Mouse (Mus musculus) stomach, embryonic 14.5 days (tissue): ENCODE data around the gene Cdc6. TPM values are rescaled to one million over a fixed set of nuclear protein-coding genes. Genes with fewer than 3 reads are reported as not detected.
"Not testable (repeated sequence)": the region's sequence is repeated elsewhere in the genome, so short reads cannot be mapped to it uniquely, and the experiment has no call there.

Experiments
- ATAC-seq: fragments of 200-750 bp; cut with Nextera tagmentation; 2 replicates; pipeline ENCODE4 v1.8.0; 2017; ENCODE audit warnings: low read depth, moderate TSS enrichment; ENCODE audit not compliant: insufficient number of reproducible peaks, insufficient read depth, low FRiP score
- H3K27ac ChIP-seq: fragments of 300-500 bp; sonication (generic); 2 replicates; pipeline ENCODE4 v1.5.1; 2014; ENCODE audit warnings: mild to moderate bottlenecking, low read length, moderate library complexity, mixed read lengths
- H3K27me3 ChIP-seq: fragments of 300-500 bp; sonication (generic); 2 replicates; pipeline ENCODE4 v1.6.1; 2014; ENCODE audit warnings: low read length, control low read depth, mixed read lengths; ENCODE audit not compliant: control insufficient read depth, insufficient read depth
- H3K36me3 ChIP-seq: fragments of 300-500 bp; sonication (generic); 2 replicates; pipeline ENCODE4 v1.6.1; 2014; ENCODE audit warnings: mild to moderate bottlenecking, control low read depth, low read length, moderate library complexity, mixed read lengths; ENCODE audit not compliant: control insufficient read depth, insufficient read depth
- H3K4me1 ChIP-seq: fragments of 300-500 bp; sonication (generic); 2 replicates; pipeline ENCODE4 v1.6.1; 2014; ENCODE audit warnings: low read length, control low read depth, mixed read lengths; ENCODE audit not compliant: control insufficient read depth, insufficient read depth
- H3K4me2 ChIP-seq: fragments of 300-500 bp; sonication (generic); replicated peaks from 2 replicates; pipeline ENCODE4 v1.6.1; 2014; ENCODE audit warnings: low read depth, low read length, control low read depth
- H3K4me3 ChIP-seq: fragments of 300-500 bp; sonication (generic); 2 replicates; pipeline ENCODE4 v1.5.1; 2014; ENCODE audit warnings: low read depth, low read length, control low read depth
- H3K9ac ChIP-seq: fragments of 300-500 bp; sonication (generic); replicated peaks from 2 replicates; pipeline ENCODE4 v1.6.1; 2014; ENCODE audit warnings: low read depth, mild to moderate bottlenecking, control low read depth, low read length, moderate library complexity, mixed read lengths
- H3K9me3 ChIP-seq: fragments of 300-500 bp; sonication (generic); 2 replicates; pipeline ENCODE4 v1.6.1; 2016; ENCODE audit warnings: low read depth, low read length, control low read depth; ENCODE audit not compliant: control insufficient read depth
- WGBS: fragments of 180-500 bp; shearing (Covaris S2); extraction: QIAGEN DNeasy Blood & Tissue Kit; methylation state at CpG from one replicate; pipeline ENCODE4 v1.1.7; 2014; 5-methylcytosine and 5-hydroxymethylcytosine counted together
- polyA plus RNA-seq: library from polyadenylated mRNA; unstranded; fragments of >200 nt; fragmentation: Nextera tagmentation; extraction: Ambion mirVana; gene quantifications from 2 replicates; pipeline ENCODE4 v1.2.1, GENCODE M21; 2014

The Cdc6 gene
- polyA plus RNA-seq, 1 experiment from 2014 or later: 31.4 TPM

- WGBS: 84% methylated on average over 5 of the region's 5 CpGs
- Histone ChIP-seq H3K36me3 (peaks cover 26% of the 10 kb centered on the region), H3K4me2 (no peak overlapping the region), H3K9ac (no peak overlapping the region), H3K27ac (no peak overlapping the region), H3K27me3 (no peaks in the 10 kb centered on the region), H3K4me3 (no peak overlapping the region), H3K9me3 (no peaks in the 10 kb centered on the region), H3K4me1 (peaks cover 16% of the 10 kb centered on the region)
- ATAC-seq: no peak
These were observed 3.9 kb downstream of the Cdc6 start for GRCm38 (mm10) chr11:98911498-98911897.

- peaks cover 4% of the 10 kb centered on the region; the same call in 1 of the 2 replicates for H3K4me1 ChIP-seq
- H3K27ac ChIP-seq: peak overlapping the region; percentile 13; the same call in 1 of the 2 replicates
- 36% methylated on average over 11 of the region's 11 CpGs for WGBS
- peaks cover 35% of the 10 kb centered on the region for H3K36me3 ChIP-seq
- no peak overlapping the region for H3K9ac ChIP-seq
- ATAC-seq: no peak
- no peaks in the 10 kb centered on the region for H3K9me3 ChIP-seq
- no peak overlapping the region for H3K4me2 ChIP-seq
- no peaks in the 10 kb centered on the region for H3K27me3 ChIP-seq
- no peak overlapping the region for H3K4me3 ChIP-seq
These were observed 6.6 kb downstream of the Cdc6 start for GRCm38 (mm10) chr11:98914196-98914595.

DNA sequence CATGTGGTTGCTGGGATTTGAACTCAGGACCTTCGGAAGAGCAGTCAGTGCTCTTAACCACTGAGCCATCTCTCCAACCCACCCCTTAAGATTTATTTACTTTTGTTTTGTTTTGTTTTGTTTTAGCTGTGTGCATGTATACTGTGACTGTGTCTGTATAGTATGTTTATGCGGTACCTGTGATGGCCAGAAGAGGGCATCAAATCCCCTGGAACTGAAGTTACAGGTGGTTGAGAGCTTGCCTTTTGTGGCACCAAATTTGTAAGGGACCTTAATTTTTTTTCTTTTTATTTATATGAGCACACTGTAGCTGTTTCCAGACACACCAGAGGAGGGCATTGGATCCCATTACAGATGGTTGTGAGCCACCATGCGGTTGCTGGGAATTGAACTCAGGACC is 8.8 kb downstream of the Cdc6 start:
- H3K9me3 ChIP-seq, H3K27ac ChIP-seq, H3K4me3 ChIP-seq, H3K4me2 ChIP-seq, H3K27me3 ChIP-seq, H3K4me1 ChIP-seq, H3K9ac ChIP-seq, ATAC-seq: not testable (repeated sequence)
- peaks cover 47% of the 10 kb centered on the region for H3K36me3 ChIP-seq
- 88% methylated on average over 3 of the region's 3 CpGs for WGBS

- Histone ChIP-seq H3K4me1 (peaks cover 1% of the 10 kb centered on the region; the same call in 1 of the 2 replicates), H3K4me3 (no peak overlapping the region), H3K9ac (no peak overlapping the region), H3K36me3 (peaks cover 41% of the 10 kb centered on the region), H3K9me3 (no peaks in the 10 kb centered on the region), H3K27me3 (no peaks in the 10 kb centered on the region), H3K4me2 (no peak overlapping the region), H3K27ac (no peak overlapping the region)
- WGBS: 67% methylated on average over 13 of the region's 13 CpGs
- no peak for ATAC-seq
These were observed 9.9 kb downstream of the Cdc6 start for GRCm38 (mm10) chr11:98917428-98918005.

GRCm38 (mm10) chr11:98918231-98918630 is 10.6 kb downstream of the Cdc6 start:
- no peak for ATAC-seq
- no peak overlapping the region for H3K9ac ChIP-seq
- H3K36me3 ChIP-seq: peaks cover 41% of the 10 kb centered on the region
- no peak overlapping the region for H3K4me3 ChIP-seq
- no peaks in the 10 kb centered on the region for H3K27me3 ChIP-seq
- H3K9me3 ChIP-seq: no peaks in the 10 kb centered on the region
- WGBS: 65% methylated on average over 9 of the region's 9 CpGs
- no peak overlapping the region for H3K27ac ChIP-seq
- H3K4me2 ChIP-seq: no peak overlapping the region
- peaks cover 3% of the 10 kb centered on the region; the same call in 1 of the 2 replicates for H3K4me1 ChIP-seq

- Histone ChIP-seq H3K4me1 (peaks cover 8% of the 10 kb centered on the region; the same call in 1 of the 2 replicates), H3K4me3 (no peak overlapping the region), H3K27me3 (no peaks in the 10 kb centered on the region), H3K9me3 (no peaks in the 10 kb centered on the region), H3K36me3 (peaks cover 34% of the 10 kb centered on the region), H3K27ac (no peak overlapping the region), H3K9ac (no peak overlapping the region), H3K4me2 (no peak overlapping the region)
- ATAC-seq: no peak
- WGBS: 97% methylated on average over 11 of the region's 11 CpGs
These were observed 11.4 kb downstream of the Cdc6 start for GRCm38 (mm10) chr11:98919009-98919408.

DNA sequence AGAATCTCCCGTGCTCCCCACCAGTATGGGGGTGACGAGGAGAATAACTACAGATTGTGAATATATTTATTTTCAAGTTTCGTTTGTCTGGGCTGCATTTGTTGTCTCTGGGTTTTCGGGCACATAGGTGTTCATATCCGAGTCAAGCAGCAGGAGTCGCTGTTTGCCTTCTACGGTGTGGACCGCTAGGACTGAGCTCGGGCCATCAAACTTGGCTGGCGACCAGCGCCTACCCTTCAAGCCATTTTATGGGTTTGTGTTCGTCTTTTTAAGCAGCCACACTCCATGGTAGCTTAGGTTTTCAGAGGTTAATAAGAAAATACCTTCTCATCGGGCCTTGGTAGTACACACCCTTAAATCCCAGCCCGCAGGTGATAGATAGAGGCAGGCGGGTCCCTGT is 14.2 kb downstream of the Cdc6 start:
- Histone ChIP-seq H3K27ac (peak overlapping the region; percentile 96; the same call in 1 of the 2 replicates), H3K4me1 (peaks cover 35% of the 10 kb centered on the region), H3K36me3 (peaks cover 25% of the 10 kb centered on the region)
- H3K9me3 ChIP-seq, ATAC-seq, H3K27me3 ChIP-seq, H3K9ac ChIP-seq, H3K4me3 ChIP-seq, H3K4me2 ChIP-seq: not testable (repeated sequence)
- 46% methylated on average over 15 of the region's 15 CpGs for WGBS

DNA sequence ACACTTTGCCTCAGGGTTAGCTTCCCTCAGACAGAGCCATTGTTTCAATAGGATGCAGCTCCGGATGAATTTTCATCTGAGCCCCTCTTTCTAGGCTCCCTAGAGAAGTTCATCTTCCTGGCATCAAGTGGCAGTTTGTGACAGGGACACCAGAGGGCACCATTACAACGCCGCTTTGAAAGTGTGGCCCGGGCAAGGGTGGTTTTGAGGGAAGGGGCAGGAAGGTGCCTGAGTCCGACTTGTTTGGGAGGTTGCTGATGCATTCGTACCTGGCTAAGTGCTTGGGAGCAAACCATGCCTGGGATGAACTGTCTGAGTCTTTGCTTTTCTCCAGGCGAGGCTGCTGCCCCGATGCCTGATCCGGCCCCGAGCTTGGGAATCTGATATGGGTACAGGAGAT is 14.7 kb downstream of the Cdc6 start:
- peaks cover 25% of the 10 kb centered on the region for H3K36me3 ChIP-seq
- H3K27me3 ChIP-seq, H3K9me3 ChIP-seq, ATAC-seq, H3K4me3 ChIP-seq, H3K9ac ChIP-seq: not testable (repeated sequence)
- 34% methylated on average over 10 of the region's 10 CpGs for WGBS
- peaks cover 37% of the 10 kb centered on the region for H3K4me1 ChIP-seq
- H3K27ac ChIP-seq: peak overlapping the region; percentile 96
- 0 out of 2 replicates have a peak overlapping the region, but pooled peaks have one; percentile 3 for H3K4me2 ChIP-seq
